Mouse (Mus musculus): Measurements from ENCODE around the gene Wdr86. TPM values are rescaled to one million over a fixed set of nuclear protein-coding genes. Genes with fewer than 3 reads are reported as not detected.

Gene Wdr86
- polyA plus RNA-seq (2012; rRNA removed), result 16.0 and 41.0 TPM in 2 replicates

GRCm38 (mm10) chr5:24730488-24730871, at the start of gene Wdr86:
Wdr86 (minus strand) TSS chr5:24730727.

GRCm38 (mm10) chr5:24757816-24758215, 27.3 kb upstream of the Wdr86 start, which contains the start of gene Crygn:
Crygn (minus strand) TSS chr5:24758008.

GRCm38 (mm10) chr5:24685366-24686093, 45.0 kb downstream of the Wdr86 start, which contains the start of gene Nub1:
Nub1 (plus strand) TSS chr5:24685532.

Other genes starting within 250 kb of the Wdr86 start
- 0.43 and 0.80 TPM in 2 replicates for gene Gbx1, start 203.5 kb downstream of the Wdr86 start, polyA plus RNA-seq (2012; rRNA removed)
- 0.36 and 0.98 TPM in 2 replicates for gene Asb10, start 189.7 kb downstream of the Wdr86 start, polyA plus RNA-seq (2012; rRNA removed)
- gene 4931409K22Rik, start 173.9 kb downstream of the Wdr86 start, polyA plus RNA-seq (2012; rRNA removed), result 0.14 and 0.21 TPM in 2 replicates
- 92.7 and 95.7 TPM in 2 replicates for gene Abcf2, start 153.3 kb downstream of the Wdr86 start, polyA plus RNA-seq (2012; rRNA removed)
- 20.2 and 22.1 TPM in 2 replicates for gene Chpf2, start 144.0 kb downstream of the Wdr86 start, polyA plus RNA-seq (2012; rRNA removed)
- 71.6 and 79.7 TPM in 2 replicates for gene Smarcd3, start 106.3 kb downstream of the Wdr86 start, polyA plus RNA-seq (2012; rRNA removed)
- 35.8 and 38.3 TPM in 2 replicates for gene Nub1, start 45.2 kb downstream of the Wdr86 start, polyA plus RNA-seq (2012; rRNA removed)
- 0.11 and 0.13 TPM in 2 replicates for gene Crygn, start 27.3 kb upstream of the Wdr86 start, polyA plus RNA-seq (2012; rRNA removed)
- gene Rheb, start 111.9 kb upstream of the Wdr86 start, polyA plus RNA-seq (2012; rRNA removed), result 78.8 and 91.4 TPM in 2 replicates